Comparison of ENCODE assay signal across 8 mouse cellular contexts in genomic region chr9:14614931-14615880, GRCm38 (mm10). TPM values are rescaled to one million over a fixed set of nuclear protein-coding genes. Genes with fewer than 3 reads are reported as not detected.
DNase-seq lines count a peak whose midpoint lies in the region; ATAC-seq and TF ChIP-seq lines count a peak whose summit lies in the region.

No protein-coding gene starts in this region.

- no peaks in the 10 kb centered on the region for H3K27me3 ChIP-seq in forebrain, postnatal 0 days (ENCODE audit: insufficient read depth, low read length)
- H3K27me3 ChIP-seq in hindbrain, embryonic 15.5 days, result no peaks in the 10 kb centered on the region
- peaks cover 51% of the 10 kb centered on the region for H3K27me3 ChIP-seq in liver, embryonic 13.5 days
- no peaks in the 10 kb centered on the region for H3K27me3 ChIP-seq in neural tube, embryonic 15.5 days (replicated peaks)

- WGBS in forebrain, postnatal 0 days, result 10% methylated on average over 33 of the region's 33 CpGs
- 13% methylated on average over 29 of the region's 33 CpGs for WGBS in hindbrain, embryonic 15.5 days
- 10% methylated on average over 27 of the region's 33 CpGs for WGBS in liver, embryonic 13.5 days (ENCODE audit: insufficient replicate concordance)
- 14% methylated on average over 30 of the region's 33 CpGs for WGBS in neural tube, embryonic 15.5 days

- H3K4me3 ChIP-seq in left cerebral cortex, adult 2 months, result peak overlapping the region; percentile 63
- H3K4me3 ChIP-seq in forebrain, postnatal 0 days (ENCODE audit: low read depth, low read length), result peak overlapping the region; percentile 70
- H3K4me3 ChIP-seq in hindbrain, embryonic 15.5 days, result peak overlapping the region; percentile 65
- peak overlapping the region; percentile 59 for H3K4me3 ChIP-seq in liver, embryonic 13.5 days (replicated peaks)
- H3K4me3 ChIP-seq in neural tube, embryonic 15.5 days (replicated peaks), result peak overlapping the region; percentile 86

- H3K4me2 ChIP-seq in forebrain, postnatal 0 days (ENCODE audit: low read depth), result peak overlapping the region; percentile 89
- peak overlapping the region; percentile 84 for H3K4me2 ChIP-seq in hindbrain, embryonic 15.5 days
- H3K4me2 ChIP-seq in liver, embryonic 13.5 days, result peak overlapping the region; percentile 56
- peak overlapping the region; percentile 86 for H3K4me2 ChIP-seq in neural tube, embryonic 15.5 days

- peaks cover 25% of the 10 kb centered on the region for H3K4me1 ChIP-seq in forebrain, postnatal 0 days (ENCODE audit: insufficient read depth)
- H3K4me1 ChIP-seq in hindbrain, embryonic 15.5 days (replicated peaks), result peaks cover 43% of the 10 kb centered on the region
- peaks cover 13% of the 10 kb centered on the region; the same call in 1 of the 2 replicates for H3K4me1 ChIP-seq in liver, embryonic 13.5 days (replicated peaks)
- H3K4me1 ChIP-seq in neural tube, embryonic 15.5 days, result peaks cover 45% of the 10 kb centered on the region

- H3K36me3 ChIP-seq in forebrain, postnatal 0 days (ENCODE audit: insufficient read depth), result no peaks in the 10 kb centered on the region
- H3K36me3 ChIP-seq in hindbrain, embryonic 15.5 days, result no peaks in the 10 kb centered on the region
- H3K36me3 ChIP-seq in liver, embryonic 13.5 days, result no peaks in the 10 kb centered on the region
- H3K36me3 ChIP-seq in neural tube, embryonic 15.5 days, result no peaks in the 10 kb centered on the region

- ATAC-seq in forebrain, postnatal 0 days, result peak; percentile 81
- ATAC-seq in hindbrain, embryonic 15.5 days (ENCODE audit: low FRiP score, low read depth), result peak; percentile 73
- ATAC-seq in liver, embryonic 13.5 days (ENCODE audit: low read depth), result peak; percentile 73
- peak; percentile 83 for ATAC-seq in neural tube, embryonic 15.5 days (ENCODE audit: low FRiP score)

- H3K27ac ChIP-seq in left cerebral cortex, adult 2 months, result peak overlapping the region; percentile 88
- H3K27ac ChIP-seq in forebrain, postnatal 0 days (ENCODE audit: low read depth, low read length), result peak overlapping the region; percentile 79
- peak overlapping the region; percentile 74 for H3K27ac ChIP-seq in hindbrain, embryonic 15.5 days (replicated peaks)
- peak overlapping the region; percentile 23; the same call in 1 of the 2 replicates for H3K27ac ChIP-seq in liver, embryonic 13.5 days
- H3K27ac ChIP-seq in neural tube, embryonic 15.5 days (replicated peaks), result peak overlapping the region; percentile 82

- no peaks in the 10 kb centered on the region for H3K9me3 ChIP-seq in forebrain, postnatal 0 days (ENCODE audit: low read length)
- H3K9me3 ChIP-seq in hindbrain, embryonic 15.5 days, result no peaks in the 10 kb centered on the region
- H3K9me3 ChIP-seq in liver, embryonic 13.5 days (replicated peaks), result no peaks in the 10 kb centered on the region
- H3K9me3 ChIP-seq in neural tube, embryonic 15.5 days (replicated peaks), result no peaks in the 10 kb centered on the region

- DNase-seq in left cerebral cortex, adult 2 months (ENCODE audit: extremely low spot score in 1 of 2, low spot score in 2 of 2), result peak; percentile 37
- no peak for DNase-seq in left cerebral cortex, postnatal 14 days (ENCODE audit: low spot score in 2 of 2)
- DNase-seq in adrenal gland, postnatal 10 days, result peak; percentile 77
- DNase-seq in forebrain, postnatal 0 days, result peak; percentile 60
- DNase-seq in liver, embryonic 13.5 days, result no peak
- DNase-seq in spleen, adult 12 weeks (ENCODE audit: low spot score), result no peak

- peak overlapping the region; percentile 78 for H3K9ac ChIP-seq in forebrain, postnatal 0 days
- peak overlapping the region; percentile 80 for H3K9ac ChIP-seq in hindbrain, embryonic 15.5 days
- H3K9ac ChIP-seq in liver, embryonic 13.5 days, result peak overlapping the region; percentile 70
- peak overlapping the region; percentile 92 for H3K9ac ChIP-seq in neural tube, embryonic 15.5 days (replicated peaks)

- intact Hi-C loops in left cerebral cortex, adult 2 months (cut with DNase I), result no loop called here
- intact Hi-C loops in left cerebral cortex, postnatal 14 days (cut with DNase I), result loop anchor here (5.0 kb wide), 1 partner anchor 82 kb away; no protein-coding TSS in a partner anchor

- TF ChIP-seq CTCF in left cerebral cortex, adult 2 months (IDR thresholded peaks at IDR 0.05), result no peak
- no peak for TF ChIP-seq CTCF in forebrain, postnatal 0 days (IDR thresholded peaks at IDR 0.05; ENCODE audit: low read depth)

RNA-seq across cellular contexts. Expression of gene Amotl1, which starts 29.6 kb away (rescaled TPM):
- 10 to 100 TPM; 17.6 to 18.8 TPM for total RNA-seq in left cerebral cortex, adult 2 months (2021)
- 10 to 100 TPM; 12.9 to 15.8 TPM for total RNA-seq in left cerebral cortex, postnatal 14 days (2021)
- total RNA-seq in adrenal gland, postnatal 10 days (2021), result 10 to 100 TPM; 40.7 to 60.7 TPM
- total RNA-seq in forebrain, postnatal 0 days (2014; rRNA removed), result 21.8 and 31.4 TPM in 2 replicates
- polyA plus RNA-seq in forebrain, postnatal 0 days (2015; fragmentation: Nextera tagmentation; extraction: Ambion mirVana), result 3.1 and 5.2 TPM in 2 replicates
- polyA plus RNA-seq in hindbrain, embryonic 15.5 days (2015; fragmentation: Nextera tagmentation; extraction: Ambion mirVana), result 8.1 and 8.4 TPM in 2 replicates
- 1.6 and 1.8 TPM in 2 replicates for polyA plus RNA-seq in liver, embryonic 13.5 days (2015; fragmentation: Nextera tagmentation; extraction: Ambion mirVana)
- 6.8 and 9.3 TPM in 2 replicates for polyA plus RNA-seq in neural tube, embryonic 15.5 days (2015; fragmentation: Nextera tagmentation; extraction: Ambion mirVana)

Comparison
In these comparisons a context has a peak if more than half of its experiments do, and no peak if none do; other contexts are left out.
1. DNase-seq: peak in left cerebral cortex, adult 2 months (2 of 2), adrenal gland, postnatal 10 days (single experiment) and forebrain, postnatal 0 days (single experiment); none in left cerebral cortex, postnatal 14 days (0 of 2), liver, embryonic 13.5 days (single experiment) and spleen, adult 12 weeks (single experiment).
2. H3K27ac ChIP-seq: peak in every context shown above with its lines; median percentile 88 in left cerebral cortex, adult 2 months; 82 in neural tube, embryonic 15.5 days; 79 in forebrain, postnatal 0 days; 74 in hindbrain, embryonic 15.5 days; 23 in liver, embryonic 13.5 days.
3. Peak in every context shown above with its lines, with median percentiles within 50 percentile points of each other: H3K4me3 ChIP-seq, ATAC-seq, H3K4me2 ChIP-seq and H3K9ac ChIP-seq.